Mouse (Mus musculus): ENCODE results near the gene Immp2l. TPM values are rescaled to one million over a fixed set of nuclear protein-coding genes. Genes with fewer than 3 reads are reported as not detected.

The Immp2l gene
- polyA plus RNA-seq, 1 experiment from 2014 or later: 13.7 TPM

- H3K36me3 ChIP-seq: no peaks in the 10 kb centered on the region
- H3K27ac ChIP-seq: no peak overlapping the region
- no peak for ATAC-seq (ENCODE audit: insufficient number of reproducible peaks, low FRiP score, low TSS enrichment, low read depth)
- no peak overlapping the region for H3K4me3 ChIP-seq
- WGBS: 70% methylated on average over 2 of the region's 2 CpGs
- no peak overlapping the region for H3K9ac ChIP-seq
- no peak overlapping the region for H3K4me2 ChIP-seq
- no peaks in the 10 kb centered on the region for H3K4me1 ChIP-seq
- H3K9me3 ChIP-seq: no peaks in the 10 kb centered on the region
- H3K27me3 ChIP-seq: no peaks in the 10 kb centered on the region
These were observed 497.8 kb downstream of the Immp2l start for GRCm38 (mm10) chr12:41521671-41522070.

- Histone ChIP-seq H3K9ac (no peak overlapping the region), H3K9me3 (no peaks in the 10 kb centered on the region), H3K27ac (no peak overlapping the region), H3K27me3 (no peaks in the 10 kb centered on the region), H3K4me2 (no peak overlapping the region), H3K4me1 (no peaks in the 10 kb centered on the region), H3K36me3 (no peaks in the 10 kb centered on the region), H3K4me3 (no peak overlapping the region)
- WGBS: 57% methylated on average over 2 of the region's 2 CpGs
- no peak for ATAC-seq (ENCODE audit: insufficient number of reproducible peaks, low FRiP score, low TSS enrichment, low read depth)
These were observed 502.8 kb downstream of the Immp2l start for GRCm38 (mm10) chr12:41526688-41527087.

GRCm38 (mm10) chr12:41528410-41528809 is 504.5 kb downstream of the Immp2l start:
- Histone ChIP-seq H3K36me3 (no peaks in the 10 kb centered on the region), H3K4me2 (no peak overlapping the region), H3K27ac (no peak overlapping the region), H3K4me3 (no peak overlapping the region), H3K9me3 (no peaks in the 10 kb centered on the region), H3K4me1 (no peaks in the 10 kb centered on the region), H3K9ac (no peak overlapping the region), H3K27me3 (no peaks in the 10 kb centered on the region)
- no peak for ATAC-seq (ENCODE audit: insufficient number of reproducible peaks, low FRiP score, low TSS enrichment, low read depth)
- WGBS: 65% methylated on average over 4 of the region's 4 CpGs

- no peaks in the 10 kb centered on the region for H3K36me3 ChIP-seq
- 87% methylated on average over 5 of the region's 5 CpGs for WGBS
- no peaks in the 10 kb centered on the region for H3K4me1 ChIP-seq
- no peak overlapping the region for H3K27ac ChIP-seq
- no peak overlapping the region for H3K4me2 ChIP-seq
- ATAC-seq (ENCODE audit: insufficient number of reproducible peaks, low FRiP score, low TSS enrichment, low read depth): no peak
- no peak overlapping the region for H3K9ac ChIP-seq
- no peak overlapping the region for H3K4me3 ChIP-seq
- H3K9me3 ChIP-seq: no peaks in the 10 kb centered on the region
- no peaks in the 10 kb centered on the region for H3K27me3 ChIP-seq
These were observed 516.1 kb downstream of the Immp2l start for GRCm38 (mm10) chr12:41539989-41540388.

GRCm38 (mm10) chr12:41551578-41551977 is 527.7 kb downstream of the Immp2l start:
- 84% methylated on average over 4 of the region's 4 CpGs for WGBS
- Histone ChIP-seq H3K9ac (no peak overlapping the region), H3K27ac (no peak overlapping the region), H3K9me3 (no peaks in the 10 kb centered on the region), H3K4me2 (no peak overlapping the region), H3K36me3 (no peaks in the 10 kb centered on the region), H3K4me3 (no peak overlapping the region), H3K27me3 (no peaks in the 10 kb centered on the region), H3K4me1 (no peaks in the 10 kb centered on the region)
- ATAC-seq (ENCODE audit: insufficient number of reproducible peaks, low FRiP score, low TSS enrichment, low read depth): no peak

- no peaks in the 10 kb centered on the region for H3K36me3 ChIP-seq
- 43% methylated on average over 3 of the region's 3 CpGs for WGBS
- no peaks in the 10 kb centered on the region for H3K9me3 ChIP-seq
- no peak overlapping the region for H3K27ac ChIP-seq
- no peak for ATAC-seq (ENCODE audit: insufficient number of reproducible peaks, low FRiP score, low TSS enrichment, low read depth)
- H3K9ac ChIP-seq: no peak overlapping the region
- no peaks in the 10 kb centered on the region for H3K4me1 ChIP-seq
- H3K4me2 ChIP-seq: no peak overlapping the region
- no peak overlapping the region for H3K4me3 ChIP-seq
- H3K27me3 ChIP-seq: no peaks in the 10 kb centered on the region
These were observed 533.9 kb downstream of the Immp2l start for GRCm38 (mm10) chr12:41557832-41558231.

- 48% methylated on average over 5 of the region's 5 CpGs for WGBS
- ATAC-seq (ENCODE audit: insufficient number of reproducible peaks, low FRiP score, low TSS enrichment, low read depth): no peak
- Histone ChIP-seq H3K27me3 (no peaks in the 10 kb centered on the region), H3K36me3 (no peaks in the 10 kb centered on the region), H3K4me1 (no peaks in the 10 kb centered on the region), H3K4me2 (no peak overlapping the region), H3K27ac (no peak overlapping the region), H3K9me3 (no peaks in the 10 kb centered on the region), H3K9ac (no peak overlapping the region), H3K4me3 (no peak overlapping the region)
These were observed 535.3 kb downstream of the Immp2l start for GRCm38 (mm10) chr12:41558956-41559735.

- no peak overlapping the region for H3K27ac ChIP-seq
- no peaks in the 10 kb centered on the region for H3K27me3 ChIP-seq
- no peak overlapping the region for H3K4me3 ChIP-seq
- 18% methylated on average over 18 of the region's 18 CpGs for WGBS
- H3K36me3 ChIP-seq: no peaks in the 10 kb centered on the region
- peak overlapping the region; percentile 29 for H3K4me2 ChIP-seq
- no peak for ATAC-seq (ENCODE audit: insufficient number of reproducible peaks, low FRiP score, low TSS enrichment, low read depth)
- H3K4me1 ChIP-seq: peaks cover 6% of the 10 kb centered on the region; the same call in 1 of the 2 replicates
- H3K9ac ChIP-seq: no peak overlapping the region
- no peaks in the 10 kb centered on the region for H3K9me3 ChIP-seq
These were observed 541.9 kb downstream of the Immp2l start for GRCm38 (mm10) chr12:41565540-41566432.

- peak overlapping the region; percentile 29 for H3K4me2 ChIP-seq
- no peaks in the 10 kb centered on the region for H3K36me3 ChIP-seq
- H3K27ac ChIP-seq: no peak overlapping the region
- H3K9ac ChIP-seq: no peak overlapping the region
- ATAC-seq (ENCODE audit: insufficient number of reproducible peaks, low FRiP score, low TSS enrichment, low read depth): no peak
- no peaks in the 10 kb centered on the region for H3K9me3 ChIP-seq
- no peak overlapping the region for H3K4me3 ChIP-seq
- H3K4me1 ChIP-seq: peaks cover 6% of the 10 kb centered on the region; the same call in 1 of the 2 replicates
- H3K27me3 ChIP-seq: no peaks in the 10 kb centered on the region
- 15% methylated on average over 1 of the region's 1 CpGs for WGBS
These were observed 542.5 kb downstream of the Immp2l start for GRCm38 (mm10) chr12:41566433-41566794.

GRCm38 (mm10) chr12:41573754-41574153 is 549.9 kb downstream of the Immp2l start:
- H3K4me1 ChIP-seq: no peaks in the 10 kb centered on the region
- H3K27ac ChIP-seq: no peak overlapping the region
- no peak for ATAC-seq (ENCODE audit: insufficient number of reproducible peaks, low FRiP score, low TSS enrichment, low read depth)
- no peak overlapping the region for H3K4me3 ChIP-seq
- WGBS: 45% methylated on average over 3 of the region's 3 CpGs
- H3K9ac ChIP-seq: no peak overlapping the region
- H3K4me2 ChIP-seq: no peak overlapping the region
- H3K36me3 ChIP-seq: no peaks in the 10 kb centered on the region
- H3K9me3 ChIP-seq: no peaks in the 10 kb centered on the region
- no peaks in the 10 kb centered on the region for H3K27me3 ChIP-seq

GRCm38 (mm10) chr12:41575221-41575620 is 551.3 kb downstream of the Immp2l start:
- Histone ChIP-seq H3K27ac (no peak overlapping the region), H3K4me2 (no peak overlapping the region), H3K4me1 (no peaks in the 10 kb centered on the region), H3K4me3 (no peak overlapping the region), H3K9me3 (no peaks in the 10 kb centered on the region), H3K36me3 (no peaks in the 10 kb centered on the region), H3K27me3 (no peaks in the 10 kb centered on the region), H3K9ac (no peak overlapping the region)
- 60% methylated on average over 4 of the region's 4 CpGs for WGBS
- no peak for ATAC-seq (ENCODE audit: insufficient number of reproducible peaks, low FRiP score, low TSS enrichment, low read depth)

GRCm38 (mm10) chr12:41593401-41593800 is 569.5 kb downstream of the Immp2l start:
- no peaks in the 10 kb centered on the region for H3K9me3 ChIP-seq
- no peak overlapping the region for H3K4me2 ChIP-seq
- no peak overlapping the region for H3K27ac ChIP-seq
- no peaks in the 10 kb centered on the region for H3K4me1 ChIP-seq
- no peak overlapping the region for H3K4me3 ChIP-seq
- H3K27me3 ChIP-seq: no peaks in the 10 kb centered on the region
- no peak overlapping the region for H3K9ac ChIP-seq
- no peaks in the 10 kb centered on the region for H3K36me3 ChIP-seq
- 81% methylated on average over 5 of the region's 5 CpGs for WGBS
- no peak for ATAC-seq (ENCODE audit: insufficient number of reproducible peaks, low FRiP score, low TSS enrichment, low read depth)
